Mouse (Mus musculus): Measurements from ENCODE around the gene Slc2a10. TPM values are rescaled to one million over a fixed set of nuclear protein-coding genes. Genes with fewer than 3 reads are reported as not detected.

Gene Slc2a10
- total RNA-seq, 4 experiments from 2014 or later, result 1.2 to 2.0 (median 1.6) TPM

DNA sequence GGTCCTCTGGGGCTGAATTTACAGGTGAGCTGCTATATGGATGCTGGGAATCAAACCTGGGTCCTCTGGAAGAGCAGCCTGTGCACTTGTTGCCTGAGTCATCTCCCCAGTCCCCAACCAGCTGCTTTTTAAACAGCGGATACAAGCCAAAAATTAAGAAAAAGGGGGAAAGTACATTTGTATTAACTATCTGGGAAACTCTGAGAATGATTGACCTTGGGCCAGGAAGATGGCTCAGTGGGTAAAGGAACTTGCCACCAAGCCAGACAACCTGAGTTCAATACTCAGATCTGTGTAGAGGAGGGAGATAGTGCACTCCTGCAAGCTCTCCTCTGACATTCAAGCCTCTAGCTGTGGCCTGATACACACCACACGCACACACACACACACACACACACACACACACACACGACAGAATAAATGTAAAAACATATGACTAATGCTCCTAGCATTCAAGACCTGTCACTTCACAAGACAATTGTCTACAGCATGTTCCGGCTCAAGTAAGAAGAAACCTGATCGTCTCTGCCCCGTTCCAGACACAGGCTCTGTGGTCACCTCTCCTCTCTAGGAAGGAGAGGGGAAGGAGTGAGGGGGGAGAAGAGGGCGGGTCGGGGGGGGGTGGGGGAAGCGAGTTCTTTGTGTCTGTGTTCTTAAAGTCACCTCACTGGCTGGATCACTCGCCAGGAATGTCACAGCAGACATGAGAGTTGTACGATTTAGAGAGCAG, 56.1 kb downstream of the Slc2a10 start:
- no peak for DNase-seq (ENCODE audit: low spot score in 2 of 2)

- DNase-seq (ENCODE audit: low spot score in 2 of 2), result no peak
These were observed 58.3 kb downstream of the Slc2a10 start for GRCm38 (mm10) chr2:165561861-165562260.

- DNase-seq (ENCODE audit: low spot score in 2 of 2), result no peak
These were observed 59.9 kb downstream of the Slc2a10 start for GRCm38 (mm10) chr2:165563298-165564058.

GRCm38 (mm10) chr2:165564101-165564500, 60.5 kb downstream of the Slc2a10 start:
- no peak for DNase-seq (ENCODE audit: low spot score in 2 of 2)

DNA sequence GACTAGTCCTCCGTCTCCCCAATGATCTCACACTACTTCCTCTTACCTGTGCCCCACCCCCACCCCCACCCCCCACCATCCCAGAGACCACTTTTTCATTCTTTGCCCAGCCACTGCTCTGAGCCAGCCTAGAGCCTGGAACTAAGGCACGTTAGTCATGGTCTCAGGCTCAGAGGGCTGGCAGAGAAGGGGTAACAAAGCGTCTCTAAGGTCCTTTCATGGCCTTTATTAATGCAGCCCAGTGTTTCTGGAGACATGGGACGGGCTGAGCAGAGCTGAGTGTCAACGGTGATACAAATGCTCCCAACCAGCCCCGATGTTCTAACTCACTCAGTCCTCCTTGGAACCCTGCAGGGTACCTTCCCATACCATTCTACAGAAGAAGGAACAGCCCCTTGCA, 61.0 kb downstream of the Slc2a10 start:
- DNase-seq (ENCODE audit: low spot score in 2 of 2), result no peak

DNA sequence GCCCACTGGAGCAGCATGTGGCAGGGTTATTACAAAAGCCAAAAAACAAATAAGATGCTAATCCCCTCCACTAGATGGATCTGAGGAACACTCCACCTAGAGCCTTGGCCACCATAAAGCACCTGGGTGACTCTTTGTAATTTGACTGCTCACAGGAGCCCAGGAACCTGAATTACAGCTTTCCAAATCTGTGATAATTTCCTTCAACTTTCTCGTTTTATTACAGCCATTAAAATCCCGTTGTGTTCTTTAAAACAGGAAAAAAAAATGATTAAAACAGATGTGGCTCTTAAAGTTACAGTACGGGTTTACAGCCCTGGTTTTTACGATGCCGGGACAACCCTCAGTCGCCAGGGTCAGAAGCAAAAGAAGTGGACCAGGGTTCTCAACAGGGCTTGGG, 63.3 kb downstream of the Slc2a10 start:
- DNase-seq (ENCODE audit: low spot score in 2 of 2), result no peak

- DNase-seq (ENCODE audit: low spot score in 2 of 2), result no peak
These were observed 64.2 kb downstream of the Slc2a10 start for GRCm38 (mm10) chr2:165567820-165568219.

GRCm38 (mm10) chr2:165568911-165569310, 65.3 kb downstream of the Slc2a10 start:
- DNase-seq (ENCODE audit: low spot score in 2 of 2), result no peak

Other genes with a start within 250 kb of the Slc2a10 start
- gene Slc35c2, start 215.9 kb upstream of the Slc2a10 start, total RNA-seq (2022), result 10 to 100 TPM; 79.3 to 98.3 (median 92.3) TPM
- gene Elmo2, start 177.3 kb upstream of the Slc2a10 start, total RNA-seq (2022), result 100 to 1,000 TPM; 154 to 173 (median 161) TPM
- under 1 TPM in 1 of 4 experiments, not detected in 3; 0.17 TPM for gene Zfp663, start 135.1 kb upstream of the Slc2a10 start, total RNA-seq (2022)
- gene Zfp334, start 115.5 kb upstream of the Slc2a10 start, total RNA-seq (2022), result 10 to 100 TPM; 13.4 to 16.7 (median 15.1) TPM
- gene Ocstamp, start 103.4 kb upstream of the Slc2a10 start, total RNA-seq (2022), result under 1 TPM in 3 of 4 experiments, not detected in 1; 0.08 to 0.24 (median 0.09) TPM
- gene Slc13a3, start 30.6 kb upstream of the Slc2a10 start, total RNA-seq (2022), result 10 to 100 TPM; 11.1 to 18.7 (median 13.8) TPM
- gene Trp53rka, start 10.5 kb upstream of the Slc2a10 start, total RNA-seq (2022), result 10 to 100 TPM; 17.5 to 22.6 (median 20.5) TPM
- gene Eya2, start 91.2 kb downstream of the Slc2a10 start, total RNA-seq (2022), result 1 to 10 TPM; 2.6 to 4.5 (median 3.0) TPM